Mouse (Mus musculus) thymus, postnatal 4 days (tissue): Measurements from ENCODE around the gene Zfp473.
A peak's percentile ranks its signal among the peaks of the same experiment; 100 is the strongest.
"Not testable (repeated sequence)": the region's sequence is repeated elsewhere in the genome, so short reads cannot be mapped to it uniquely, and the experiment has no call there.

Source experiments
- DNase-seq: peaks from one replicate; pipeline ENCODE4 v3.0.0; 2021

Gene Zfp473

GRCm38 (mm10) chr7:44709881-44710280, 41.0 kb downstream of the Zfp473 start:
- DNase-seq = no peak

- DNase-seq = no peak
These were observed 42.3 kb downstream of the Zfp473 start, which contains the start of gene Izumo2 for GRCm38 (mm10) chr7:44708574-44708973. Gene Izumo2, plus strand, starts transcription at chr7:44708742.

DNA sequence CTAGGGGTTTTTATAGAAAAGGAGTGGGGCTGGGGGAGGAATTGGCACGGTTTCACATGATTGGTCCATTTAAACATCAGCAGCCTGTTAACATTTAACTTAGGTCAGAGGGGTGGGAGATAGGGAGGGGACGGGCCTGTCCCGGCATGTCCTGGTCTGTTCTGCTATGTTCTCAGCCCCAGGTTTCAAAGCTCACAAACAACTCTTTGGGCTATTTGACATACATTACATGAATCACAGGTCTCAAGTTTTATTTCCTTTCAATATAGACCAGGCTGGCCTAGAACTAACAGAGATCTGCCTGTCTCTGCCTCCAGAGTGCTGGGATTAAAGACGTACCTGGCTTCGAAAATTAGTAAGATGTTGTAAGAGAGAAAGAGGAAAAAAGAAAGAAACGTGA, 42.8 kb downstream of the Zfp473 start:
- not testable (repeated sequence) for DNase-seq

DNA sequence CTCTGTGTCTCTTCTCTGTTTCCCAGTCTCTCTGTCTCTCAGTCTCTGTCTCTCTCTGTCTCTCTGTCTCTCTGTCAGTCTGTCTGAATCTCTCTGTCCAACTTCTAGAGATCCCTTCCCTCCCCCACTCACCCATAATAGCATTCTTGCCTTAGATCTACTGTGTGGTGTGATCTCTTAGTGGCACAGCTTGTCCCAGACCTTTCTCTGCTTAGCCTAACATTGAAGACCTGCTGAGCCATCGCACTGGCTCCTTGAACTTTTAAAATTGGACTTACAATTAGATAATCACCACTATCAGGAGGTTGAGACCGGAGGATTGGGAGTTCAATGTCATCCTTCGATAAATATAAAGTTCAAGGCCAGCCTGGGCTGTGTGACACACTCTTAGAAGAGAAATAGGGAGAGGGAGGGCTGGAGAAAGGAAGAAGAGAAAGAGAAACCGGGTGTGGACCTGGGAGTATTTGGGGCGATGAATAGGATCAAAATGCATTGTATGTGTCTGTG, 43.6 kb downstream of the Zfp473 start:
- no peak for DNase-seq

- no peak for DNase-seq
These were observed 44.5 kb downstream of the Zfp473 start for GRCm38 (mm10) chr7:44706322-44706721.

- no peak for DNase-seq
These were observed 45.8 kb downstream of the Zfp473 start for GRCm38 (mm10) chr7:44705086-44705485.

DNA sequence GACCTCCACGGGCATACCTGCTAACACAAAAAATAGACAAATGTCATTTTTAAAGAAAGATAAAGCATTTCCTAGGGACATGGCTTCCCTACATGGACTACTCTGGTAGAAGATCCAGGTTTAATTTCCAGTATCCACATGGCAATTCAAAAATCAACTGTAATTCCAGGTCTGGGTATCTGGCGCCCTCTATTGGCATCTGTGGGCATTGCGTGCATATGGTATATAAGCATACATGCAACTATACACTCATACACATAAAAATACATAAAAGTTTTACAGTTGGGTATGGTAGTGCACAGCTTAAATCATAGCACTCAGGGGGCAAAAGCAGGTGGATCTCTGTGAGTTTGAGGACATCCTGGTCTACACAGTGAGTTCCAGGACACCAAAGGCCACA, 46.5 kb downstream of the Zfp473 start:
- peak; percentile 54 for DNase-seq

- no peak for DNase-seq
These were observed 47.9 kb downstream of the Zfp473 start for GRCm38 (mm10) chr7:44702985-44703384.

DNA sequence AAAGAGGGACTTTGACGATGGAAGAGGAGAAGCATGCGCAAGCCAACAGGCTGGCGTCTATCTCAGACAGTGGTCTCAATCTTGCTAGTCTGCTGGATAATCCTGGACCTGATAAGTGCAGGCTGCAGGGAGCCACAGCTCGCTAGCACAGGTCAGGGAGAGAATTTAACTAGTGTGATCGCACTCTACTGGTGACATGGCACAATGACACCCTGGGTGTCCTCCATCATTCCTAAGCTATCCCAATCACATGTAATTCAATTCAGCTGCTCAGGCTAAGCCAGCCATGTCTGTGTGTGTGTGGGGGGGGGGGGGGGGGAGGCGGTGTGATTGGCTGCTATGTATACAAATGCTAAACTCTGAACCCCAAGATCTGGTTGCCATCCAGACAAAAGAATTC, 48.9 kb downstream of the Zfp473 start:
- DNase-seq = peak; percentile 20

GRCm38 (mm10) chr7:44697980-44698379, 52.9 kb downstream of the Zfp473 start:
- DNase-seq = no peak

DNA sequence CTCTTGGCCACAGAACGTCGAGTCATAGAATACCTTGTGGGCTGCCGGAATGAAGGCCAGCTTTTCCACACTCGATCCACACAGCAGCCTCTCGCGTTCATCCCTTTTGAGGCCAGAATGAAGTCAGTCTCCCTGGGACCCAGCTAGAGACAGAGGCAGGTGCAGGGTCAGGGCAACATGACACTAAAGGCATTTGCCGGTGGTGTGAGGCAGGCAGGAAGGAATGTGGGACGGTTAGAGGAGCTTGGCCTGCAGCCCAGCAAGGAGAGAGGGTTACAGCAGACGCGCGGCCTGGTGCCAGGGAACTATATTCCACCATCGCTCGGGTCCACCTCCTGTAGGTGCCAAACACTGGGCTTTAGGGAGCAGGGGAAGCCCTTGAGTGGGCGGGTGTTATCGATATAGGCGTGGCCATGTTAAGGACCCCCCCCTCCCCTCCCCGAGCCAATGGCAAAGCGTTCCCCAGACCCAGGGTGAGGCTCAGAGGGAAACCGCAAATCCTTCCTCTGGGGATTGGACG, 53.6 kb downstream of the Zfp473 start:
- DNase-seq = no peak

DNA sequence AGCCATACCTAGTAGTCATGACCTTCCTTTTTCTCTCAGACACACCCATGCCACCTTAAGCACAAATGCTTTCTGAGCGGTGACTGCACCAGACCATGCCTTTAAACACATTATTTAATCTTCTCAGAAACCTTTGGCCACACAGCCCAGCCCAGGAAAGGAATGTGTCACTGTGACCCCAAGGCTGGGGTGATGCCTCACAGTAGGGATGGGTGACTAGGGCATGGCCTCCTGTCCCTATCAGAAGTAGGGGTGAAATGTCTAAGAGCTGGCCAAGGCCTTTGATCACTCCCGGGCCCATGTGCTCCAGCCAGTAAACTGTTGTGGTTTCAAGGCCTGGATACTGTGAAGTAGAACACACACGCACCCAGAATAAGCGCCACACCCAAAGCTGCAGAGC, 55.6 kb downstream of the Zfp473 start:
- DNase-seq = no peak

DNA sequence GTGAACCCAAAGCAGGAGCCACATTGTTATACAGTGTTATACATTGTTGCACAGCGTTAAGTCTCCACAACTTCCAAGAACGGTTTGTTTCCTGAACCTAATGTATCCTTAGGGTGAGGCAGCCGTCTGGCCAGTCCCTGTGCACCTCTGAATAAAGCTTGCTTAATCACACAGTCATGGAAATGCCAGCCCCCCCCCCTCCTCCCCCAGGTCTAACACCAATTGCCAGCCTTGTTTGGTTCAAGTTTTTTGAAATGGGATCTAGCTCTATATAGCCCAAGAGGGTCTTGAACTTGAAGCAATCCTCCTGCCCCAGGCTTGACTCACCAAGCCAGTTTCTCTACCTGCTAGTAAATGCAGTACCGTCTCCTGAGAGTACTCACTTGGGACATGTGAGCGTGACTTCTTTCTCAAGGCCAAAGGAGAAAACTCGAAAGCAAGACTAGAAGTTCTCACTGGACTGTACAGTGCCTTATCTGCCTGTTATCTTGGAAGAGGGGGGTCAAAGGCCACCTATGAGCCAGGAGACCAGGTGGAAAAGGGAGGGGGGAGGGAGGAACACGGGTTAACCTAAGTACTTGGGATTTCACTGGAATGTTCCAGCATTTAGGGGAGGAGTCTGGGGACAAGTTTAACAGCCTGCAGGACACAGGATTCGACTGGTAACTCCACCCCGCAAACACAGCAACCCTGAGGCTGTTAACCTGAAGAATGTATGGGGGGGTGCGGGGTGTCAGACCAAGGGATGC, 57.2 kb downstream of the Zfp473 start:
- no peak for DNase-seq

- no peak for DNase-seq
These were observed 61.5 kb downstream of the Zfp473 start for GRCm38 (mm10) chr7:44689331-44689730.

DNA sequence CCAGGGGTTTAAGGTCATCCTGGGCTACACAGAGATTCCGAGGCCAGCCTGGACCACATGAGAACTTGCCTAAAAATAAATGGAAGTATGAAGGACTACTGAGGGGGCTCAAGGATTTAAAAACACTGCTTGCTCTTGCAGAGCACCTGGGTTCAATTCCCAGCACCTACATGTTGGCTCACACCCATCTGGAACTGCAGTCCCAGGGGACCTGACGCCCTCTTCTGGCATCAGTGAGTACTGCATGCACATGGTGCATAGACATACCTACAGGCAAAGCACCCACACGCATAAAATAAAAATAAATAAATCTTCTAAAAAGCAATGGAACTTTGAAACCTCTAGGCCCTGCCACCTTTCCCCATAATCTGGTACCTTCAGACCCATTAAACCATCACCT, 62.0 kb downstream of the Zfp473 start:
- no peak for DNase-seq

- no peak for DNase-seq
These were observed 65.1 kb downstream of the Zfp473 start for GRCm38 (mm10) chr7:44685531-44686402.

GRCm38 (mm10) chr7:44683656-44684055, 67.2 kb downstream of the Zfp473 start:
- no peak for DNase-seq
